Mouse (Mus musculus): Measurements from ENCODE around the gene Clstn1. TPM values are rescaled to one million over a fixed set of nuclear protein-coding genes. Genes with fewer than 3 reads are reported as not detected.

Clstn1 gene
- polyA plus RNA-seq, 1 experiment from 2014 or later, result 71.4 TPM

- Histone ChIP-seq H3K36me3 (no peaks in the 10 kb centered on the region), H3K4me3 (replicated peaks) (no peak overlapping the region), H3K27me3 (no peaks in the 10 kb centered on the region), H3K9ac (no peak overlapping the region), H3K4me1 (peaks cover 67% of the 10 kb centered on the region), H3K4me2 (replicated peaks) (no peak overlapping the region), H3K27ac (replicated peaks) (no peak overlapping the region; the same call in 1 of the 2 replicates), H3K9me3 (replicated peaks) (no peaks in the 10 kb centered on the region)
- WGBS, result 20% methylated on average over 8 of the region's 8 CpGs
- no peak for ATAC-seq (ENCODE audit: insufficient number of reproducible peaks, low FRiP score, low TSS enrichment, low read depth)
Measured at GRCm38 (mm10) chr4:149567432-149568026, 18.7 kb upstream of the Clstn1 start.

- no peak overlapping the region for H3K27ac ChIP-seq (replicated peaks)
- H3K4me1 ChIP-seq, result peaks cover 67% of the 10 kb centered on the region
- WGBS, result 38% methylated on average over 6 of the region's 6 CpGs
- H3K4me3 ChIP-seq (replicated peaks), result no peak overlapping the region
- no peak overlapping the region for H3K9ac ChIP-seq
- H3K27me3 ChIP-seq, result no peaks in the 10 kb centered on the region
- H3K9me3 ChIP-seq (replicated peaks), result no peaks in the 10 kb centered on the region
- no peak overlapping the region for H3K4me2 ChIP-seq (replicated peaks)
- no peak for ATAC-seq (ENCODE audit: insufficient number of reproducible peaks, low FRiP score, low TSS enrichment, low read depth)
- no peaks in the 10 kb centered on the region for H3K36me3 ChIP-seq
Measured at GRCm38 (mm10) chr4:149568622-149569021, 17.6 kb upstream of the Clstn1 start.

- Histone ChIP-seq H3K27me3 (no peaks in the 10 kb centered on the region), H3K27ac (replicated peaks) (no peak overlapping the region), H3K9ac (no peak overlapping the region), H3K9me3 (replicated peaks) (no peaks in the 10 kb centered on the region), H3K4me1 (peaks cover 64% of the 10 kb centered on the region), H3K4me2 (replicated peaks) (no peak overlapping the region), H3K36me3 (no peaks in the 10 kb centered on the region), H3K4me3 (replicated peaks) (no peak overlapping the region)
- 78% methylated on average over 6 of the region's 6 CpGs for WGBS
- no peak for ATAC-seq (ENCODE audit: insufficient number of reproducible peaks, low FRiP score, low TSS enrichment, low read depth)
Measured at GRCm38 (mm10) chr4:149569781-149570497, 16.3 kb upstream of the Clstn1 start.

GRCm38 (mm10) chr4:149570498-149570863 is 15.8 kb upstream of the Clstn1 start:
- Histone ChIP-seq H3K4me2 (replicated peaks) (no peak overlapping the region), H3K36me3 (no peaks in the 10 kb centered on the region), H3K4me3 (replicated peaks) (no peak overlapping the region), H3K4me1 (peaks cover 60% of the 10 kb centered on the region), H3K27ac (replicated peaks) (no peak overlapping the region), H3K27me3 (no peaks in the 10 kb centered on the region), H3K9ac (no peak overlapping the region), H3K9me3 (replicated peaks) (no peaks in the 10 kb centered on the region)
- no peak for ATAC-seq (ENCODE audit: insufficient number of reproducible peaks, low FRiP score, low TSS enrichment, low read depth)
- 53% methylated on average over 4 of the region's 4 CpGs for WGBS

- Histone ChIP-seq H3K27ac (replicated peaks) (peak overlapping the region; percentile 70), H3K4me3 (replicated peaks) (no peak overlapping the region), H3K36me3 (no peaks in the 10 kb centered on the region), H3K9me3 (replicated peaks) (no peaks in the 10 kb centered on the region), H3K9ac (no peak overlapping the region), H3K27me3 (no peaks in the 10 kb centered on the region), H3K4me2 (replicated peaks) (no peak overlapping the region), H3K4me1 (peaks cover 60% of the 10 kb centered on the region)
- ATAC-seq (ENCODE audit: insufficient number of reproducible peaks, low FRiP score, low TSS enrichment, low read depth), result no peak
- WGBS, result 52% methylated on average over 5 of the region's 5 CpGs
Measured at GRCm38 (mm10) chr4:149571209-149571608, 15.1 kb upstream of the Clstn1 start.

GRCm38 (mm10) chr4:149571651-149572149 is 14.6 kb upstream of the Clstn1 start:
- Histone ChIP-seq H3K27ac (replicated peaks) (peak overlapping the region; percentile 70), H3K9me3 (replicated peaks) (no peaks in the 10 kb centered on the region), H3K9ac (no peak overlapping the region), H3K27me3 (no peaks in the 10 kb centered on the region), H3K4me3 (replicated peaks) (no peak overlapping the region), H3K36me3 (no peaks in the 10 kb centered on the region), H3K4me1 (peaks cover 60% of the 10 kb centered on the region), H3K4me2 (replicated peaks) (no peak overlapping the region)
- 35% methylated on average over 8 of the region's 8 CpGs for WGBS
- ATAC-seq (ENCODE audit: insufficient number of reproducible peaks, low FRiP score, low TSS enrichment, low read depth), result peak; percentile 35

- no peak for ATAC-seq (ENCODE audit: insufficient number of reproducible peaks, low FRiP score, low TSS enrichment, low read depth)
- H3K4me1 ChIP-seq, result peaks cover 62% of the 10 kb centered on the region
- H3K4me3 ChIP-seq (replicated peaks), result no peak overlapping the region
- H3K4me2 ChIP-seq (replicated peaks), result 0 out of 2 replicates have a peak overlapping the region, but pooled peaks have one; percentile 4
- H3K36me3 ChIP-seq, result no peaks in the 10 kb centered on the region
- 18% methylated on average over 5 of the region's 9 CpGs for WGBS
- H3K27me3 ChIP-seq, result no peaks in the 10 kb centered on the region
- no peaks in the 10 kb centered on the region for H3K9me3 ChIP-seq (replicated peaks)
- H3K27ac ChIP-seq (replicated peaks), result peak overlapping the region; percentile 58
- no peak overlapping the region for H3K9ac ChIP-seq
Measured at GRCm38 (mm10) chr4:149572446-149572845, 13.8 kb upstream of the Clstn1 start.

GRCm38 (mm10) chr4:149572851-149573250 is 13.4 kb upstream of the Clstn1 start:
- Histone ChIP-seq H3K9me3 (replicated peaks) (no peaks in the 10 kb centered on the region), H3K4me3 (replicated peaks) (no peak overlapping the region), H3K9ac (no peak overlapping the region), H3K4me2 (replicated peaks) (0 out of 2 replicates have a peak overlapping the region, but pooled peaks have one; percentile 4), H3K27ac (replicated peaks) (peak overlapping the region; percentile 58), H3K27me3 (no peaks in the 10 kb centered on the region), H3K36me3 (no peaks in the 10 kb centered on the region), H3K4me1 (peaks cover 58% of the 10 kb centered on the region)
- WGBS, result 41% methylated on average over 8 of the region's 8 CpGs
- ATAC-seq (ENCODE audit: insufficient number of reproducible peaks, low FRiP score, low TSS enrichment, low read depth), result no peak

GRCm38 (mm10) chr4:149574391-149574821 is 11.9 kb upstream of the Clstn1 start:
- Histone ChIP-seq H3K4me2 (replicated peaks) (no peak overlapping the region), H3K4me1 (peaks cover 42% of the 10 kb centered on the region), H3K27me3 (no peaks in the 10 kb centered on the region), H3K9me3 (replicated peaks) (no peaks in the 10 kb centered on the region), H3K9ac (no peak overlapping the region), H3K36me3 (no peaks in the 10 kb centered on the region), H3K27ac (replicated peaks) (no peak overlapping the region), H3K4me3 (replicated peaks) (no peak overlapping the region)
- no peak for ATAC-seq (ENCODE audit: insufficient number of reproducible peaks, low FRiP score, low TSS enrichment, low read depth)
- WGBS, result 73% methylated on average over 14 of the region's 14 CpGs

GRCm38 (mm10) chr4:149576061-149576460 is 10.2 kb upstream of the Clstn1 start:
- no peak for ATAC-seq (ENCODE audit: insufficient number of reproducible peaks, low FRiP score, low TSS enrichment, low read depth)
- Histone ChIP-seq H3K9me3 (replicated peaks) (no peaks in the 10 kb centered on the region), H3K27ac (replicated peaks) (no peak overlapping the region), H3K36me3 (no peaks in the 10 kb centered on the region), H3K27me3 (0 out of 2 replicates have a peak, but pooled peaks cover 4% of the 10 kb centered on the region), H3K4me2 (replicated peaks) (no peak overlapping the region), H3K9ac (no peak overlapping the region), H3K4me3 (replicated peaks) (no peak overlapping the region), H3K4me1 (peaks cover 27% of the 10 kb centered on the region)
- 58% methylated on average over 9 of the region's 9 CpGs for WGBS

- peaks cover 17% of the 10 kb centered on the region for H3K4me1 ChIP-seq
- 0 out of 2 replicates have a peak, but pooled peaks cover 4% of the 10 kb centered on the region for H3K27me3 ChIP-seq
- H3K9ac ChIP-seq, result no peak overlapping the region
- no peak overlapping the region for H3K4me3 ChIP-seq (replicated peaks)
- ATAC-seq (ENCODE audit: insufficient number of reproducible peaks, low FRiP score, low TSS enrichment, low read depth), result no peak
- no peaks in the 10 kb centered on the region for H3K36me3 ChIP-seq
- 30% methylated on average over 4 of the region's 4 CpGs for WGBS
- H3K27ac ChIP-seq (replicated peaks), result no peak overlapping the region
- no peaks in the 10 kb centered on the region for H3K9me3 ChIP-seq (replicated peaks)
- H3K4me2 ChIP-seq (replicated peaks), result no peak overlapping the region
Measured at GRCm38 (mm10) chr4:149576993-149577548, 9.2 kb upstream of the Clstn1 start.
